Mouse (Mus musculus) bone marrow, adult 2 months (tissue): ENCODE results near the gene Mvb12b.

Experiments used
- CTCF ChIP-seq: fragments of 200-500 bp; IDR thresholded peaks from 2 replicates; pipeline ENCODE4 v1.5.1; 2011; ENCODE audit warnings: low read length, control low read depth; ENCODE audit not compliant: control insufficient read depth, insufficient read depth
- POLR2A ChIP-seq: fragments of 200-500 bp; IDR thresholded peaks from 2 replicates; pipeline ENCODE4 v1.6.1; 2011; ENCODE audit warnings: low read depth, mild to moderate bottlenecking, control low read depth, low read length, borderline replicate concordance; ENCODE audit not compliant: control insufficient read depth

- TF ChIP-seq CTCF (no peak), POLR2A (no peak)
Observed at GRCm38 (mm10) chr2:33876529-33877290, 11.0 kb downstream of the Mvb12b start.
